Mouse (Mus musculus) spleen, adult 12 weeks (tissue): ENCODE data around the gene Bcam.

ENCODE experiments used
- DNase-seq: peaks from one replicate; pipeline ENCODE4 v3.0.0; 2022; ENCODE audit warnings: low spot score

The Bcam gene

GRCm38 (mm10) chr7:19784764-19785535 is 14.1 kb upstream of the Bcam start:
- no peak for DNase-seq

- no peak for DNase-seq
Observed at GRCm38 (mm10) chr7:19783630-19784029, 12.8 kb upstream of the Bcam start.

GRCm38 (mm10) chr7:19782645-19783044 is 11.8 kb upstream of the Bcam start:
- DNase-seq, result no peak

GRCm38 (mm10) chr7:19781741-19782140 is 10.9 kb upstream of the Bcam start:
- no peak for DNase-seq

- no peak for DNase-seq
Observed at GRCm38 (mm10) chr7:19779903-19780302, 9.1 kb upstream of the Bcam start.

- no peak for DNase-seq
Observed at GRCm38 (mm10) chr7:19778645-19779044, 7.8 kb upstream of the Bcam start.

GRCm38 (mm10) chr7:19777049-19777723 is 6.4 kb upstream of the Bcam start:
- no peak for DNase-seq

- DNase-seq, result no peak
Observed at GRCm38 (mm10) chr7:19771682-19772081, 866 bp upstream of the Bcam start.

GRCm38 (mm10) chr7:19770375-19770754 is 451 bp downstream of the Bcam start:
- no peak for DNase-seq

GRCm38 (mm10) chr7:19769434-19770374 is 1.1 kb downstream of the Bcam start:
- no peak for DNase-seq

GRCm38 (mm10) chr7:19769001-19769400 is 1.8 kb downstream of the Bcam start:
- DNase-seq, result no peak

GRCm38 (mm10) chr7:19768251-19768650 is 2.6 kb downstream of the Bcam start:
- DNase-seq, result no peak

- no peak for DNase-seq
Observed at GRCm38 (mm10) chr7:19764581-19764980, 6.2 kb downstream of the Bcam start.

- DNase-seq, result no peak
Observed at GRCm38 (mm10) chr7:19763829-19764477, 6.9 kb downstream of the Bcam start.

- no peak for DNase-seq
Observed at GRCm38 (mm10) chr7:19762283-19762682, 8.5 kb downstream of the Bcam start.

GRCm38 (mm10) chr7:19760021-19760420 is 10.8 kb downstream of the Bcam start:
- DNase-seq, result no peak

GRCm38 (mm10) chr7:19758623-19759022 is 12.2 kb downstream of the Bcam start:
- DNase-seq, result no peak

GRCm38 (mm10) chr7:19755851-19756786 is 14.7 kb downstream of the Bcam start:
- no peak for DNase-seq

- DNase-seq, result no peak
Observed at GRCm38 (mm10) chr7:19755008-19755407, 15.8 kb downstream of the Bcam start.

- no peak for DNase-seq
Observed at GRCm38 (mm10) chr7:19754065-19754464, 16.8 kb downstream of the Bcam start.

- DNase-seq, result no peak
Observed at GRCm38 (mm10) chr7:19753587-19753986, 17.2 kb downstream of the Bcam start.
